Mouse (Mus musculus): ENCODE data around the gene Id1. TPM values are rescaled to one million over a fixed set of nuclear protein-coding genes. Genes with fewer than 3 reads are reported as not detected.

Gene Id1
- polyA plus RNA-seq, 2 experiments = 184 to 444 TPM

DNA sequence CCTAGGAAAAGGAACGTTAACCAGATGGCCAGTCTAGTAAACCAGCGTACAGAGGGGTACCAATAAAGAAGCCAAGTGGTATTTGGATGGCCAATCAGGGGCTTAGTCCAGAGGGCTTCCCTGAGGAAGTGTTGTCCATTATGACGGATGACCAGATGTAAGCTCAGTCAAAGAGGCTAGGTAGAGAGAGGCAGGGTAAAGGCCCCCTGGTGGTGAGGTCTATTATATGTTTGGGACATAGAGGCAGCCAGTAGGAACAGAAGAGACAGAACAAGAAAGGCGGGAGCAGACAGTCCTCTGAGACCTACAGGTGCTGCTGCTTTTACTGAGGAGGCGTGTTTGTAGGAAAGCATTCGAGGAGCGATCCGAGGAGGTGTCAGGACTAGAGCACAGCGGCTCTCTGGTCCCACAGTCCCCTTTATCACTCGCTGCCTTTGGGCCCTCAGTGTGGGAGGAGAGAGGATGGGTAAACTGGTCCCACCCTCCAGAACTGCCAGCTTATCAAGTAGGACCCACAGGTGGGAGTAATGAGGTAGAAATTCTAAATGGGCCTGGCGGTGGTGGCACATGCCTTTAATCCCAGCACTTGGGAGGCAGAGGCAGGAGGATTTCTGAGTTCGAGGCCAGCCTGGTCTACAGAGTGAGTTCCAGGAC, 31.7 kb downstream of the Id1 start:
- no peak overlapping the region for H3K4me2 ChIP-seq (replicated peaks; ENCODE audit: low read depth, low read length, severe bottlenecking)
- no peaks in the 10 kb centered on the region for H3K27me3 ChIP-seq (ENCODE audit: control insufficient read depth, insufficient read depth, low read length)
- DNase-seq (ENCODE audit: low spot score) (peak; percentile 67), ATAC-seq (ENCODE audit: low FRiP score, low read depth) (no peak)
- no peak for TF ChIP-seq POLR2A (IDR thresholded peaks at IDR 0.05; ENCODE audit: borderline replicate concordance, extremely low read depth, insufficient read depth, insufficient read length)
- no peaks in the 10 kb centered on the region for H3K36me3 ChIP-seq (ENCODE audit: control insufficient read depth, insufficient read depth, low read length)
- H3K4me1 ChIP-seq (ENCODE audit: control insufficient read depth, insufficient read depth, low read length) = peaks cover 26% of the 10 kb centered on the region
- no peak overlapping the region for H3K9ac ChIP-seq (ENCODE audit: low read depth, low read length, severe bottlenecking)
- H3K4me3 ChIP-seq (replicated peaks; ENCODE audit: low read length) = no peak overlapping the region
- no peak overlapping the region for H3K27ac ChIP-seq (replicated peaks; ENCODE audit: low read depth, low read length)
- 47% methylated on average over 12 of the region's 12 CpGs for WGBS
- H3K9me3 ChIP-seq (ENCODE audit: control insufficient read depth, low read length) = no peaks in the 10 kb centered on the region

DNA sequence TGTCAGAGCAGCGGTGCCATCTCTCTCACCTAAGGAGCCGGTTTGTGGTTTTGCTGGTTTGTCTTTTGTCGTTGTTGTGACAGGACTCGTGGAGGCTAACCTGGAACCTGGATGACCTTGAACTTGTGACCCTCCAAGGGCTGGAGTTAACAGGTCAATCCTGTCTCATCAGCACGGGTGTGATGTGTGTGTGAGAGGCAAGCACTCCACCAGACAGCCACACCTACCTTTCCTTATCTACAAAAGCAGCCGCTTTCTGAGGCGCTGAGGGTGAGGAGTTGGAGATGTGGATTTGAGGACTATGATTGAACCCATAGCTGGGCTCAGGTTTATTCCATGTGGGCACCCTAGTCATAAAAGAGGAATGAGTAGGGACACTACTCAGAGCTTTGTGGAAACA, 33.6 kb downstream of the Id1 start:
- H3K9me3 ChIP-seq (ENCODE audit: control insufficient read depth, low read length) = no peaks in the 10 kb centered on the region
- H3K9ac ChIP-seq (ENCODE audit: low read depth, low read length, severe bottlenecking) = no peak overlapping the region
- peaks cover 15% of the 10 kb centered on the region for H3K4me1 ChIP-seq (ENCODE audit: control insufficient read depth, insufficient read depth, low read length)
- no peak overlapping the region for H3K4me3 ChIP-seq (replicated peaks; ENCODE audit: low read length)
- ATAC-seq (ENCODE audit: low FRiP score, low read depth) (no peak), DNase-seq (ENCODE audit: low spot score) (no peak)
- H3K27me3 ChIP-seq (ENCODE audit: control insufficient read depth, insufficient read depth, low read length) = no peaks in the 10 kb centered on the region
- H3K27ac ChIP-seq (replicated peaks; ENCODE audit: low read depth, low read length) = no peak overlapping the region
- H3K4me2 ChIP-seq (replicated peaks; ENCODE audit: low read depth, low read length, severe bottlenecking) = no peak overlapping the region
- WGBS = 80% methylated on average over 7 of the region's 7 CpGs
- no peaks in the 10 kb centered on the region for H3K36me3 ChIP-seq (ENCODE audit: control insufficient read depth, insufficient read depth, low read length)
- TF ChIP-seq POLR2A (IDR thresholded peaks at IDR 0.05; ENCODE audit: borderline replicate concordance, extremely low read depth, insufficient read depth, insufficient read length) = no peak

DNA sequence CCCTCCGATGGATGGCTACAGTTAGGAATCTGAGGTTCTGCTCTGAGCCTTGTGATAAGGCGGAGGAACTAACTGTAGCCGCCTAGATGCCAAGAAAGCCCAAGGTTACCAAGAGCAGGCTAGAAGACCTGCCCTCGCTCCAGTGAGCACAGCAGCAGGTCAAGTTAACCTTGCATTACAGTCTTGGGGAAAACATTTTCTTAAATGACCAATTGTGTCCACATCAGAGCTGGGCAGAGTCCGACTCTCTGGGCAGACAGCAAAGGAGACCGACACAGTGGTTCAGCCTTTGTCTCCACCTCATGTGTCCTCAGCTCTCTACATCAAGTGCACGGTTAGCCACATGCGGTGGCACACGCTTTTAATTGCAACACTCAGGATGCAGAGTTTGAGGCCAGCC, 35.5 kb downstream of the Id1 start:
- DNase-seq (ENCODE audit: low spot score) (no peak), ATAC-seq (ENCODE audit: low FRiP score, low read depth) (no peak)
- no peaks in the 10 kb centered on the region for H3K27me3 ChIP-seq (ENCODE audit: control insufficient read depth, insufficient read depth, low read length)
- no peaks in the 10 kb centered on the region; the same call in 1 of the 2 replicates for H3K4me1 ChIP-seq (ENCODE audit: control insufficient read depth, insufficient read depth, low read length)
- H3K36me3 ChIP-seq (ENCODE audit: control insufficient read depth, insufficient read depth, low read length) = no peaks in the 10 kb centered on the region
- no peak for TF ChIP-seq POLR2A (IDR thresholded peaks at IDR 0.05; ENCODE audit: borderline replicate concordance, extremely low read depth, insufficient read depth, insufficient read length)
- H3K4me3 ChIP-seq (replicated peaks; ENCODE audit: low read length) = no peak overlapping the region
- H3K4me2 ChIP-seq (replicated peaks; ENCODE audit: low read depth, low read length, severe bottlenecking) = no peak overlapping the region
- no peak overlapping the region for H3K27ac ChIP-seq (replicated peaks; ENCODE audit: low read depth, low read length)
- WGBS = 85% methylated on average over 9 of the region's 9 CpGs
- no peaks in the 10 kb centered on the region for H3K9me3 ChIP-seq (ENCODE audit: control insufficient read depth, low read length)
- H3K9ac ChIP-seq (ENCODE audit: low read depth, low read length, severe bottlenecking) = no peak overlapping the region

DNA sequence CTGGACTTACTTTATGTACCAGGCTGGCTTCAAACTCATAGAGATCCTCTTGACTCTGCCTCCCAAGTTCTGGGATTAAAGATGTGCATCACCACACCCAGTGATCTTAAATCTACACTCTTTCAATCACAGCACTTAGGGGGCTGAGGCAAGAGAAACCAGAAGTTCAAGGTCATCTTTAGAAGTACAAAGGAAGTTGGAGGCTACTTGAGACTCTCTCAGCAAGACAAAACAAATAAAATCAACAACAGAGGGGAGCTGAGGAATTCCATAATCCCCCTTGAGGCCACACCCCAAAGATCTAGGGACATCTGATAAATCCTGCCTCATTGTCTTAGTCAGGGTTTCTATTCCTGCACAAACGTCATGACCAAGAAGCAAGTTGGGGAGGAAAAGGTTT, 36.2 kb downstream of the Id1 start:
- WGBS = 27% methylated on average over 1 of the region's 1 CpGs
- H3K4me2 ChIP-seq (replicated peaks; ENCODE audit: low read depth, low read length, severe bottlenecking) = no peak overlapping the region
- ATAC-seq (ENCODE audit: low FRiP score, low read depth) = no peak

DNA sequence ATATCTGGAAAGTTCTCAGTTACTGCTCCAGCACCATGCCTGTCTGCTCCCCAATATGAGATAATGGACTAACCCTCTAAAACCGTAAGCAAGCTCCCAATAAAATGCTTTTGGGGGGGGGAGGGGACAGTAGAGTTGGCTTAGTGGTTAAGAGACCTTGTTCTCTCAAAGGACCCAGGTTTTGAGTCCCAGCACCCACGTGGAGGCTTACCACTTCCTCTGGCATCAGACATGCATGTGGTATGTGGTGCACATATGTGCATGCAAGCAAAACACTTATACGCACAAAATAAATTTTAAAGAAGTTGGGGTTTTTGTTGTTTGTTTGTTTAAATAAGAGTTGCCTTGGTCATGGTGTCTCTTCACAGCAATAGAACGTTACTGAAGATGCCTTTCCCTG, 39.3 kb downstream of the Id1 start:
- H3K36me3 ChIP-seq (ENCODE audit: control insufficient read depth, insufficient read depth, low read length) = peaks cover 15% of the 10 kb centered on the region
- no peak overlapping the region for H3K27ac ChIP-seq (replicated peaks; ENCODE audit: low read depth, low read length)
- ATAC-seq (ENCODE audit: low FRiP score, low read depth) (no peak), DNase-seq (ENCODE audit: low spot score) (no peak)
- 62% methylated on average over 4 of the region's 4 CpGs for WGBS
- H3K9ac ChIP-seq (ENCODE audit: low read depth, low read length, severe bottlenecking) = no peak overlapping the region
- no peaks in the 10 kb centered on the region for H3K27me3 ChIP-seq (ENCODE audit: control insufficient read depth, insufficient read depth, low read length)
- no peak overlapping the region for H3K4me3 ChIP-seq (replicated peaks; ENCODE audit: low read length)
- no peaks in the 10 kb centered on the region for H3K9me3 ChIP-seq (ENCODE audit: control insufficient read depth, low read length)
- no peak overlapping the region for H3K4me2 ChIP-seq (replicated peaks; ENCODE audit: low read depth, low read length, severe bottlenecking)
- H3K4me1 ChIP-seq (ENCODE audit: control insufficient read depth, insufficient read depth, low read length) = no peaks in the 10 kb centered on the region
- no peak for TF ChIP-seq POLR2A (IDR thresholded peaks at IDR 0.05; ENCODE audit: borderline replicate concordance, extremely low read depth, insufficient read depth, insufficient read length)

More for the DNA sequence above, 36.2 kb downstream of the Id1 start:
- TF ChIP-seq POLR2A (IDR thresholded peaks at IDR 0.05; ENCODE audit: borderline replicate concordance, extremely low read depth, insufficient read depth, insufficient read length) = no peak
- no peak overlapping the region for H3K27ac ChIP-seq (replicated peaks; ENCODE audit: low read depth, low read length)
- no peak overlapping the region for H3K9ac ChIP-seq (ENCODE audit: low read depth, low read length, severe bottlenecking)
- H3K27me3 ChIP-seq (ENCODE audit: control insufficient read depth, insufficient read depth, low read length) = no peaks in the 10 kb centered on the region
- no peaks in the 10 kb centered on the region for H3K4me1 ChIP-seq (ENCODE audit: control insufficient read depth, insufficient read depth, low read length)
- no peaks in the 10 kb centered on the region for H3K9me3 ChIP-seq (ENCODE audit: control insufficient read depth, low read length)
- no peak for DNase-seq (ENCODE audit: low spot score)
- no peaks in the 10 kb centered on the region for H3K36me3 ChIP-seq (ENCODE audit: control insufficient read depth, insufficient read depth, low read length)
- H3K4me3 ChIP-seq (replicated peaks; ENCODE audit: low read length) = no peak overlapping the region
